Mouse (Mus musculus) bone marrow, adult 2 months (tissue): Measurements from ENCODE around the gene 9130230L23Rik.

ENCODE experiments used
- CTCF ChIP-seq: fragments of 200-500 bp; IDR thresholded peaks from 2 replicates; pipeline ENCODE4 v1.5.1; 2011; ENCODE audit warnings: low read length, control low read depth; ENCODE audit not compliant: control insufficient read depth, insufficient read depth
- POLR2A ChIP-seq: fragments of 200-500 bp; IDR thresholded peaks from 2 replicates; pipeline ENCODE4 v1.6.1; 2011; ENCODE audit warnings: low read depth, mild to moderate bottlenecking, control low read depth, low read length, borderline replicate concordance; ENCODE audit not compliant: control insufficient read depth

DNA sequence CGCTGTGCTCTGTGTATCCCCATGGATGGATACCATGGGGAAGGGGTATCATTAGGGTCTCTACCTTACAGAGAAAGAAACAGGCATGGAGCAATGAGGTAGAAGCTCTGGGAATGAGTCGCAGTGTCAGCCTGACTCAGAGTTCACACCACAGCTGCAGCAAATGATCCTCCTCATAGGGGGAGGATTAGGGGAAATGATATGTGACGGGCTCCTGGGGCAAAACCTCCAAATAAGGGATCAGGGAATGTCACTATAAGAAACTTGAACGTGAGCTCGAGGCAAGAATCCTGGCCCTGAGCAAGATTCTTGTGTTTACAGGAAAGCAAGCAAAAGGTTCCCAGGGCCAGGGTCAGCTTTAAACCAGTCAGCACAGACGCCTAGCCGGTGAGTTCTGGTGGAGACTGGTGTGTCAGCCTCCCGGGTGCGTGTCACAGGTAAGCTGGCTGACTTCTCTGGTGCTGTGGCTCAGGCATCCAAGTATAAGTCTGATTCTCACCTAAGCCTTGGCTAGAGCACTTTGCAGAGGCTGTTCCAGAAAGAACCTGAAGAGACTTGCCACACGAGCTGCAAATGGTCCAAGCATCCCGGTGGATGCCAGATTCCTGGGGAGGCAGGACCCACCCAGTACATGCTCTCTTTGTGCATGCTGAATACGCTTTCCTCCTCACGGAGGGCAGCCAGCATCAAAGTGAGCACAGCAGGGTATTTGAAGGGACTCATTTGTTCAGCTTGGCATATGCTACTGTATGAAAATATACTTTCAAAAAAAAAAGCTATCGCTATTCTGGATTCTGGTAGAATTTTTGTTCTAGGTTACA is 30.5 kb upstream of the 9130230L23Rik start:
- TF ChIP-seq CTCF (no peak), POLR2A (no peak)
